In genomic region chr14:54360577-54361340, GRCm38 (mm10) we compare ENCODE assay signal across 8 mouse cellular contexts. TPM values are rescaled to one million over a fixed set of nuclear protein-coding genes. Genes with fewer than 3 reads are reported as not detected.
DNase-seq lines count a peak whose midpoint lies in the region; ATAC-seq and TF ChIP-seq lines count a peak whose summit lies in the region.

Gene Oxa1l (plus strand): TSS chr14:54360834.

- ATAC-seq in CD4-positive, CD25-positive, alpha-beta regulatory T cell, adult 4 months = peak; percentile 86
- ATAC-seq in heart, embryonic 15.5 days (replicated peaks; ENCODE audit: insufficient number of reproducible peaks, insufficient read depth, low FRiP score, low read depth) = peak; percentile 90
- ATAC-seq in liver, embryonic 14.5 days (ENCODE audit: insufficient read depth) = peak; percentile 84
- ATAC-seq in neural tube, embryonic 11.5 days (ENCODE audit: insufficient read depth, low FRiP score, low TSS enrichment) = peak; percentile 89
- peak; percentile 84 for ATAC-seq in stomach, postnatal 0 days (ENCODE audit: low FRiP score, low TSS enrichment)

- no peak for TF ChIP-seq EP300 in liver, embryonic 14.5 days (IDR thresholded peaks at IDR 0.05; ENCODE audit: low read depth)
- no peak for TF ChIP-seq EP300 in stomach, postnatal 0 days (optimal IDR thresholded peaks at IDR 0.05)

- WGBS in forebrain, embryonic 10.5 days = under 1% methylated on average over 48 of the region's 48 CpGs
- WGBS in heart, embryonic 15.5 days = under 1% methylated on average over 48 of the region's 48 CpGs
- under 1% methylated on average over 48 of the region's 48 CpGs for WGBS in liver, embryonic 14.5 days (ENCODE audit: insufficient replicate concordance)
- under 1% methylated on average over 47 of the region's 48 CpGs for WGBS in neural tube, embryonic 11.5 days
- under 1% methylated on average over 48 of the region's 48 CpGs for WGBS in stomach, postnatal 0 days

- peaks cover 14% of the 10 kb centered on the region for H3K4me1 ChIP-seq in forebrain, embryonic 10.5 days
- H3K4me1 ChIP-seq in heart, embryonic 15.5 days (replicated peaks) = peaks cover 12% of the 10 kb centered on the region
- peaks cover 2 to 4% of the 10 kb centered on the region in 2 experiments; a peak in 3 of 4 replicates for H3K4me1 ChIP-seq in liver, embryonic 14.5 days (replicated peaks; ENCODE audit: control insufficient read depth in 2 of 2, insufficient read depth in 2 of 2, low read length in 1 of 2)
- peaks cover 5% of the 10 kb centered on the region; the same call in 1 of the 2 replicates for H3K4me1 ChIP-seq in neural tube, embryonic 11.5 days (ENCODE audit: control insufficient read depth, insufficient read depth, low read length)
- H3K4me1 ChIP-seq in stomach, postnatal 0 days (replicated peaks; ENCODE audit: control insufficient read depth, insufficient read depth) = no peaks in the 10 kb centered on the region

- peak; percentile 55 for TF ChIP-seq CTCF in liver, embryonic 14.5 days (IDR thresholded peaks at IDR 0.05; ENCODE audit: low read depth)
- TF ChIP-seq CTCF in stomach, postnatal 0 days (IDR thresholded peaks at IDR 0.05; ENCODE audit: low read depth) = peak; percentile 58

- DNase-seq in c-Kit-negative CD71-positive TER-119-positive erythroid progenitor cells, embryonic 14.5 days (ENCODE audit: low read depth, low spot score) = peak; percentile 89
- peak; percentile 97 for DNase-seq in forebrain, embryonic 10.5 days (ENCODE audit: extremely low spot score, low spot score)
- peak; percentile 95 to 96 for DNase-seq in kidney, postnatal 25 days
- peak; percentile 90 to 91 (median 91) for DNase-seq in liver, embryonic 14.5 days (ENCODE audit: low read depth in 3 of 3, low spot score in 3 of 3)
- peak; percentile 95 for DNase-seq in neural tube, embryonic 11.5 days (ENCODE audit: low spot score)
- DNase-seq in stomach, postnatal 0 days (ENCODE audit: low spot score) = peak; percentile 93

- peak within 1 kb of the TSS; percentile 90 for H3K9ac ChIP-seq in heart, embryonic 15.5 days
- peak within 1 kb of the TSS; percentile 75 for H3K9ac ChIP-seq in liver, embryonic 14.5 days (replicated peaks)
- H3K9ac ChIP-seq in neural tube, embryonic 11.5 days (ENCODE audit: low read length) = peak within 1 kb of the TSS; percentile 91
- H3K9ac ChIP-seq in stomach, postnatal 0 days (ENCODE audit: low read length) = peak within 1 kb of the TSS; percentile 94

- no peaks in the 10 kb centered on the region for H3K9me3 ChIP-seq in forebrain, embryonic 10.5 days
- no peaks in the 10 kb centered on the region for H3K9me3 ChIP-seq in heart, embryonic 15.5 days (replicated peaks)
- H3K9me3 ChIP-seq in liver, embryonic 14.5 days (ENCODE audit: control insufficient read depth, low read length) = no peaks in the 10 kb centered on the region
- no peaks in the 10 kb centered on the region for H3K9me3 ChIP-seq in neural tube, embryonic 11.5 days (ENCODE audit: control insufficient read depth, low read length)
- H3K9me3 ChIP-seq in stomach, postnatal 0 days (ENCODE audit: control insufficient read depth, low read length) = no peaks in the 10 kb centered on the region

- H3K4me3 ChIP-seq in forebrain, embryonic 10.5 days = peak within 1 kb of the TSS; percentile 86
- H3K4me3 ChIP-seq in heart, embryonic 15.5 days = peak within 1 kb of the TSS; percentile 91
- H3K4me3 ChIP-seq in liver, embryonic 14.5 days (ENCODE audit: insufficient read depth in 1 of 2, low read depth in 2 of 2, low read length in 2 of 2) = peak within 1 kb of the TSS; percentile 65 to 92
- peak within 1 kb of the TSS; percentile 91 for H3K4me3 ChIP-seq in neural tube, embryonic 11.5 days (ENCODE audit: low read depth, low read length)
- peak within 1 kb of the TSS; percentile 89 for H3K4me3 ChIP-seq in stomach, postnatal 0 days (ENCODE audit: low read depth, low read length)

- H3K27me3 ChIP-seq in forebrain, embryonic 10.5 days (ENCODE audit: poor library complexity, severe bottlenecking) = no peaks in the 10 kb centered on the region
- H3K27me3 ChIP-seq in heart, embryonic 15.5 days = no peaks in the 10 kb centered on the region
- no peaks in the 10 kb centered on the region for H3K27me3 ChIP-seq in liver, embryonic 14.5 days (ENCODE audit: control insufficient read depth, insufficient read depth, low read length)
- no peaks in the 10 kb centered on the region for H3K27me3 ChIP-seq in neural tube, embryonic 11.5 days (ENCODE audit: control insufficient read depth, insufficient read depth, low read length)
- no peaks in the 10 kb centered on the region for H3K27me3 ChIP-seq in stomach, postnatal 0 days (ENCODE audit: control insufficient read depth, insufficient read depth, low read length)

- peak within 1 kb of the TSS; percentile 92 for H3K27ac ChIP-seq in forebrain, embryonic 10.5 days
- peak within 1 kb of the TSS; percentile 78 for H3K27ac ChIP-seq in heart, embryonic 15.5 days
- H3K27ac ChIP-seq in liver, embryonic 14.5 days = no peak within 1 kb of the TSS
- H3K27ac ChIP-seq in neural tube, embryonic 11.5 days (ENCODE audit: low read depth, low read length) = peak within 1 kb of the TSS; percentile 67
- peak within 1 kb of the TSS; percentile 84 for H3K27ac ChIP-seq in stomach, postnatal 0 days (replicated peaks)

- peaks cover 34% of the 10 kb centered on the region for H3K36me3 ChIP-seq in forebrain, embryonic 10.5 days (replicated peaks)
- peaks cover 27% of the 10 kb centered on the region for H3K36me3 ChIP-seq in heart, embryonic 15.5 days
- peaks cover 6% of the 10 kb centered on the region for H3K36me3 ChIP-seq in liver, embryonic 14.5 days (replicated peaks; ENCODE audit: control insufficient read depth, insufficient read depth, low read depth)
- H3K36me3 ChIP-seq in neural tube, embryonic 11.5 days (ENCODE audit: control insufficient read depth, insufficient read depth, low read length) = no peaks in the 10 kb centered on the region; the same call in none of the 2 replicates
- H3K36me3 ChIP-seq in stomach, postnatal 0 days (ENCODE audit: control insufficient read depth, insufficient read depth, low read length) = 0 out of 2 replicates have a peak, but pooled peaks cover 7% of the 10 kb centered on the region

- H3K4me2 ChIP-seq in heart, embryonic 15.5 days = peak within 1 kb of the TSS; percentile 70
- H3K4me2 ChIP-seq in liver, embryonic 14.5 days (ENCODE audit: low read depth) = peak within 1 kb of the TSS; percentile 80
- H3K4me2 ChIP-seq in neural tube, embryonic 11.5 days (ENCODE audit: low read depth) = peak within 1 kb of the TSS; percentile 72
- peak within 1 kb of the TSS; percentile 68 for H3K4me2 ChIP-seq in stomach, postnatal 0 days (replicated peaks; ENCODE audit: low read depth)

RNA-seq across cellular contexts. Expression of gene Oxa1l, which starts in this region (rescaled TPM):
- polyA plus RNA-seq in CD4-positive, CD25-positive, alpha-beta regulatory T cell, adult 4 months (2017; shearing (Covaris generic)) = 10 to 100 TPM; 77.4 to 80.4 TPM
- polyA plus RNA-seq in forebrain, embryonic 10.5 days (2016; fragmentation: Nextera tagmentation; extraction: Ambion mirVana) = 55.2 and 59.0 TPM in 2 replicates
- 53.2 and 54.4 TPM in 2 replicates for polyA plus RNA-seq in heart, embryonic 15.5 days (2015; fragmentation: Nextera tagmentation; extraction: Ambion mirVana)
- polyA plus RNA-seq in liver, embryonic 14.5 days (2012; rRNA removed) = 27.9 and 29.8 TPM in 2 replicates
- polyA plus RNA-seq in liver, embryonic 14.5 days (2014; fragmentation: Nextera tagmentation; extraction: Ambion mirVana) = 17.4 and 20.1 TPM in 2 replicates
- 49.8 and 53.0 TPM in 2 replicates for polyA plus RNA-seq in neural tube, embryonic 11.5 days (2014; fragmentation: Nextera tagmentation; extraction: Ambion mirVana)
- 30.5 and 31.7 TPM in 2 replicates for polyA plus RNA-seq in stomach, postnatal 0 days (2015; fragmentation: Nextera tagmentation; extraction: Ambion mirVana)
